Mouse (Mus musculus) limb, embryonic 10.5 days (tissue): ENCODE results near the gene Kmt2a. TPM values are rescaled to one million over a fixed set of nuclear protein-coding genes. Genes with fewer than 3 reads are reported as not detected.
A peak's percentile ranks its signal among the peaks of the same experiment; 100 is the strongest.
"Not testable (repeated sequence)": the region's sequence is repeated elsewhere in the genome, so short reads cannot be mapped to it uniquely, and the experiment has no call there.

Experiments used
- DNase-seq: peaks from one replicate; pipeline ENCODE4 v3.0.0-alpha.2; 2017; ENCODE audit warnings: low spot score
- H3K27ac ChIP-seq: fragments of 300-500 bp; sonication (generic); 2 replicates; pipeline ENCODE4 v1.5.1; 2016; ENCODE audit warnings: mild to moderate bottlenecking
- H3K27me3 ChIP-seq: fragments of 300-500 bp; sonication (generic); 2 replicates; pipeline ENCODE4 v1.6.1; 2016; ENCODE audit warnings: low read depth, mild to moderate bottlenecking; ENCODE audit not compliant: poor library complexity, severe bottlenecking
- H3K36me3 ChIP-seq: fragments of 300-500 bp; sonication (generic); 2 replicates; pipeline ENCODE4 v1.6.1; 2016; ENCODE audit warnings: mild to moderate bottlenecking, moderate library complexity
- H3K4me1 ChIP-seq: fragments of 300-500 bp; sonication (generic); 2 replicates; pipeline ENCODE4 v1.6.1; 2016
- H3K4me3 ChIP-seq: fragments of 300-500 bp; sonication (generic); 2 replicates; pipeline ENCODE4 v1.5.1; 2016; ENCODE audit warnings: mild to moderate bottlenecking, moderate library complexity
- H3K9me3 ChIP-seq: fragments of 300-500 bp; sonication (generic); replicated peaks from 2 replicates; pipeline ENCODE4 v1.6.1; 2016; ENCODE audit warnings: mild to moderate bottlenecking
- WGBS: fragments of 180-500 bp; shearing (Covaris S2); methylation state at CpG from one replicate; pipeline ENCODE4 v1.1.7; 2016; 5-methylcytosine and 5-hydroxymethylcytosine counted together
- polyA plus RNA-seq: library from polyadenylated mRNA; unstranded; fragments of >200 nt; fragmentation: Nextera tagmentation; extraction: Ambion mirVana; gene quantifications from 2 replicates; pipeline ENCODE4 v1.2.1, GENCODE M21; 2016

The Kmt2a gene
- polyA plus RNA-seq, 1 experiment from 2014 or later, result 13.7 TPM

DNA sequence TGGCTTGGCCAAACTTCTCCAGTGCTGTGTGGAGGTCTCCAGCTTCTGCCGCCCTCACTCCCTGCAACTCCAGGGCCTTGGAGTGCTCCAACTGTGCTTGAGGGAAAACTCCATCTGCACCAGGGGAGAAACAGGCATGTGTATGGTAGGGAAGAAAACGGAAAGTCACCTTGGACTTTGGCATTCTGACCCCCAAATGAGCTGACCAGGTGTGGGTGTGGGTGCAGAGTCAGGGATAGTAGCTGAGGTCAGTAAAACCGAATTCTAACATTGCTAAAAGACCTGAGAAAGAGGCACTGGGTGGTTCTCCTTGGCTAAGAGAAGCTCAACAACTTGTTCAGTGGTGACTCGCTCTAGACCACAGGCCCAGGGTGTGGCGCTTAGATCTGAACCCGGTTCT lies 79.4 kb downstream of the Kmt2a start:
- no peak overlapping the region for H3K4me3 ChIP-seq
- DNase-seq, result no peak
- peaks cover 46% of the 10 kb centered on the region for H3K27me3 ChIP-seq
- WGBS, result 79% methylated on average over 6 of the region's 6 CpGs
- no peak overlapping the region for H3K27ac ChIP-seq
- peaks cover 22% of the 10 kb centered on the region for H3K4me1 ChIP-seq
- H3K9me3 ChIP-seq, result no peaks in the 10 kb centered on the region
- H3K36me3 ChIP-seq, result peaks cover 22% of the 10 kb centered on the region

DNA sequence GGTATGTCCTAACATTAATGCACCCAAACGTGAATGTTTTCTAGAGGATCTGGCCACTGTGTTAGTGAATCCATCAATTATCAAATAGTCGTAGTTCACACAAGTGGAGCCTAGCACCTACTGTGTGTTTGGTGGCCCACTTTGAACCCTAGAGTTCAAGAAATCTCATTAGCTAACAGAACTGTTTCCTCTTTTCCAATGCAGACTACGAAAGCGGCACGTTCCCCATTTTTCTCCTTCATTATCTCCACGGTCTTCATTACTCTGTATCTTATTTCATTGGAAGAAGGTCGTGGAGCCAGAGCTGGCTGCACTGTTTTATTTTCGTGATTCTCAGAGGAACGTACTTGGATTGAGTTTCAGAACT lies 81.2 kb downstream of the Kmt2a start:
- Histone ChIP-seq H3K27me3 (peaks cover 52% of the 10 kb centered on the region), H3K27ac (no peak overlapping the region)
- WGBS, result 43% methylated on average over 9 of the region's 9 CpGs

DNA sequence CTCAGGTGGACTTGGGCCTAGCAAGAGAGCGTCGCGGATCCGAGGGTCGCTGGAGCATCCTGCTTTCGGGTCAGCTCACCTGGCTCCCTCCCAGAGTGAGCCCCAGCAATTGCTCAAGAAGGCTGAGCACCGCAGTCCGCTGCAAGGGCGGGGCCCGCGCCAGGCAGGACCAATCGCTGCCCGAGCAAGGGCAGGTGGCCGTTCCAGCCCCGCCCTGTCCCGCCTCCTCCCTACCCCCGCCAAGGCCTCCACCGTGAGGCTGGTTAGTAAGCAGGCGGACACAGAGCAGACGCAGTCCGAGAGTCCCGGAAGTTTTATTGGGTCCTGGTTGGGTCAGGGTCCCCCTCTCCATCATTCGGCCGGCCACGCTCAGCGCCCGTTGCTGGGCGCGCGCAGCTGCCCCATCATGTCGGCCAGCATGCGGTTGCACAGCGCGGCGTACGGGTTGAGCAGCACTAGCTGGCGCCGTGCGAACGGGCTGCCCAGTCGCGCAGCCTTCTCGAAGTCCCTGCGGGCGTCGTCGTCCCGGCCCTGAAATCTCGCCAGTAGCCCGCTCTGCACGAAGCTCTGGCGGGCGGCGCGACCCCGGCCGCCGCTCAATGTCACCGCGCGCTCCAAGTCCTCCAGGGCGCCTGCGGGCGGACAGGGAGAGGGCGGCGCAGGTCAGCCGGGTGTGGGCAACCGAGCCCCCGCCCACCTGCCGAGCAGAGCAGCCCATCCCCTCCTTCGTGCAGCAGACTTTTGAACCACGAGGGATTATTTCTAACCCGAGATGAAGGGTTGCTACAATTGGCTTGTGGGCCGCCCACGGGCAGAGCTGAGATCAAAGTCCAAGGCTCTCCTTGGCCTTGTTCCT lies 81.8 kb downstream of the Kmt2a start, which contains the start of gene Tmem25:
Tmem25 (minus strand) TSS at position 206 of the 856 bp plus-strand sequence.
- Histone ChIP-seq H3K27ac (peak within 1 kb of the TSS; percentile 83), H3K4me3 (peak within 1 kb of the TSS; percentile 76), H3K27me3 (peaks cover 52% of the 10 kb centered on the region), H3K36me3 (no peaks in the 10 kb centered on the region), H3K9me3 (no peaks in the 10 kb centered on the region), H3K4me1 (peaks cover 22% of the 10 kb centered on the region)
- peak; percentile 88 for DNase-seq
- under 1% methylated on average over 69 of the region's 75 CpGs for WGBS

More for the DNA sequence above, 81.2 kb downstream of the Kmt2a start:
- peak overlapping the region; percentile 76 for H3K4me3 ChIP-seq
- H3K36me3 ChIP-seq, result peaks cover 5% of the 10 kb centered on the region
- no peak for DNase-seq
- peaks cover 22% of the 10 kb centered on the region for H3K4me1 ChIP-seq
- no peaks in the 10 kb centered on the region for H3K9me3 ChIP-seq

DNA sequence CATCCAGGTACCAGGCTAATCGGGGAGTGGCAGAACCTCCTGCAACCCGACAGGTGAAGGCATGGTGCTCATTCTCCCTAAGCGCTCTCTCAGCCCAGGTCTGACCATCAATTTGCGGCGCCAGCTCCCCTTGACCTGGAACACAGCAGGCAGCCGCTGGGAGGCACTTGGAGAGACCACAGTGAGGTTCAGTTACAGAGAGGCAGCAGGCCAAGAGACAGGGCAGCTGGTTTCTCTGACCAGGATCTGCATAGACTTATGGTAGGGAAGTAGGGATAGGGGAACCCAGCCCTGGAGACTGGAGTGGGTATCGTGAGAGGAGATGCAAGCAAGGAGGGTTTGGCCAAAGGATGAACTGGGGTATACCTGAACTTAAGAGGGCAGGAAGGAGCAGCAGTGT lies 82.8 kb downstream of the Kmt2a start:
- no peaks in the 10 kb centered on the region; the same call in 1 of the 2 replicates for H3K36me3 ChIP-seq
- DNase-seq, result no peak
- H3K4me3 ChIP-seq, result peak overlapping the region; percentile 76
- whole genome bisulfite sequencing, result 50% methylated on average over 7 of the region's 7 CpGs
- H3K4me1 ChIP-seq, result peaks cover 22% of the 10 kb centered on the region
- H3K9me3 ChIP-seq, result no peaks in the 10 kb centered on the region
- H3K27ac ChIP-seq, result no peak overlapping the region
- peaks cover 52% of the 10 kb centered on the region for H3K27me3 ChIP-seq

DNA sequence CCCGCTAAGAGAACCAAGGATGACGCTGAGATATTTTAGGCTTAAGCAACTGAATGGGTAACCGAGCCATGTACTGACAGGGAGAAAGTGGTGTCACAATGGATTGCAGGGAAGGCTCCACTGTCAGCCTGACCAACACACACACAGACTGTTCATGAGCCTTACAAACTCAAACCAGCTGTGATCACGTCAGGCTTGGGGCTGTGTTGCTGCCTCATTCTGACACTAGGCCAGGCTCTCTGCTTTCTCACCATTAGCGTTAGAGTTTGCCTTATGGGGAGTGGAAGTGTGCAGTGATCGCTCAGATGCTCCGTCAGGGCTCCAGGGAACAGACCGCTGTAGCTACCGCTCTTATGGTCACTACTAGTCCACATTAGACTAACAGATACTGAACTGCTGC lies 88.3 kb downstream of the Kmt2a start:
- H3K27ac ChIP-seq, result no peak overlapping the region
- peaks cover 48% of the 10 kb centered on the region for H3K36me3 ChIP-seq
- H3K4me1 ChIP-seq, result no peaks in the 10 kb centered on the region; the same call in 1 of the 2 replicates

DNA sequence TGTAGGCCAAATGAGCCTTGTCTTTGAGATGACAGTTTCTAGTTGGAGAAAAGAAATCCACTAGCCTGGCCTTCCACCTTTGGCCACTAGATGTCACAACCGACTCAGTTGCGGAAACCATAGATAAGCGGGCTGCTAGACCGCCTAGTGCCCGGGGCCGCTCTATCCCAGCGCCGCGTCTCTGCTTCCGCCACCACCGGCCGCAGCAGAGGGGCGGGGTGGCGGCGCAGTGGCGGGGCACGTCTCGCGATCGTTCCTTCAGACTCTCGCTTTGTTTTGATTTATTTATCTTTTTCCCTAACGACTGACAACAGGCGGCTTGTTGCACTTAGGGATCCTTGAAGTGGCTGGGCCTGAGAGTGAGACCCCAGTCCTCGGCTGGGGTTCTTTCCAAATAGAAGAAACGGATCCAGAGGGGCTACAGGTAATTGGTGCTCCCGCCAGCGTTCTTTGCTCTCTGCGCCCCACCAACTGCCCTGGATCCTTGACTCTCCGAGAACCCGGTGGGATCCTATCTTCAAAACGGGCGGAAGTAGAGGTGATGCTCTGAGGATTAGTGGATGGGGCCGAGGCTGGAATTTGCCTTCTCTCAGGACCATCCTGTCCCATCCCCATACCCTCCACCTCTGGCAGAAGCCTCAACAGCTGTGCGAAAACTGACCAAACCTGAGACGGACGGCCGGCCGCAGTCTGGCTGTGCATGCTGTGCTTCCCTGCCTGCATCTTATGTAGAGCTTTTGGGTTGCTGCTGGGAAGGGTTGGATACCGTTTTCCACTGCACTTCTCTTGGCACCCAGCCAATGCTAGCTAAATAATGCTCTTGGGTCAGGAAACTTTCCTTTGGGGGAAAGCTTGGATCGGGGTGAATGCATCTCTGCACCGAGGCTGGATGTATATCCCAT lies 108.1 kb downstream of the Kmt2a start:
- DNase-seq, result peak; percentile 94
- WGBS, result under 1% methylated on average over 41 of the region's 41 CpGs
- Histone ChIP-seq H3K27ac (peak overlapping the region; percentile 92), H3K9me3 (no peaks in the 10 kb centered on the region), H3K27me3 (no peaks in the 10 kb centered on the region), H3K4me3 (peak overlapping the region; percentile 85), H3K4me1 (peaks cover 5% of the 10 kb centered on the region), H3K36me3 (peaks cover 22% of the 10 kb centered on the region)

More for the DNA sequence above, 88.3 kb downstream of the Kmt2a start:
- WGBS, result 64% methylated on average over 9 of the region's 9 CpGs
- no peak for DNase-seq
- Histone ChIP-seq H3K9me3 (no peaks in the 10 kb centered on the region), H3K27me3 (peaks cover 14% of the 10 kb centered on the region), H3K4me3 (no peak overlapping the region)

DNA sequence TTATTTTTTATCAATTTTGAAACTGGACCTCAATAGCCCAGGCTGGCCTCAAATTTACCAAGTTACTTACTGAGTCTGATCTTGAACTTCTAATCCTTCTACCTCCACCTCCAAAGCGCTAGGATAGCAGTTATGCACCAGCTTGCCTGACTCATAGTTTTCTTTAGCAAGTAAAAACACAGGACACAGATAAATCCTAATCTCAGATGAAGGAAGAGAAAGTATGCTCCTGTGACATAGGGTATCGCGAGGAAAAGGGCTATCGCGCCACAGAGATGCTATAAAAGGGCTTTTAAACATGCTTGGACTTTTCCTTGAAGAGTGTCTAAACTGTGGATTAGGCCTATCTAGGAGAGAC lies 108.7 kb downstream of the Kmt2a start:
- H3K4me1 ChIP-seq, result peaks cover 5% of the 10 kb centered on the region
- H3K4me3 ChIP-seq, result peak overlapping the region; percentile 85
- peaks cover 22% of the 10 kb centered on the region for H3K36me3 ChIP-seq
- no peaks in the 10 kb centered on the region for H3K27me3 ChIP-seq
- 22% methylated on average over 5 of the region's 5 CpGs for WGBS
- DNase-seq, result no peak
- no peaks in the 10 kb centered on the region for H3K9me3 ChIP-seq
- H3K27ac ChIP-seq, result peak overlapping the region; percentile 92; the same call in 1 of the 2 replicates

DNA sequence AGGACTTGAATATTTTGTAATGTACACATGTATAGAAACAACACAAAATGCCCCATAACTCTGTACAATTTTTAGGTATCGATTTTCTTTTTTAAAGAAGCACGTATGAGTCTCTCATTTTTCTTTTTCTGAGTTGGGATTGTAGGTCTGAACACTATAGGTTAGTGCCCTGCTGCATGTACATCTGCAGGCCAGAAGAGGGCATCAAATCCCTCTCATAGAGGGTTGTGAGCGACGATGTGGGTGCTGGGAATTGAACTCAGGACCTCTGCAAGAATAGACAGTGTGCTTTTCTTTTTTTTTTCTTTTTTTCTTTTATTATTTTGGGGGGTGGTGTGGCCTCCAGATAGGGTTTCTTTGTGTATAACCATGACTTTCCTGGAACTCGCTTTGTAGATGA lies 109.7 kb downstream of the Kmt2a start:
- no peak overlapping the region for H3K4me3 ChIP-seq
- 91% methylated on average over 5 of the region's 5 CpGs for WGBS
- no peak for DNase-seq
- peaks cover 10% of the 10 kb centered on the region for H3K4me1 ChIP-seq
- H3K36me3 ChIP-seq, result peaks cover 18% of the 10 kb centered on the region
- no peak overlapping the region for H3K27ac ChIP-seq
- H3K9me3 ChIP-seq, result no peaks in the 10 kb centered on the region
- no peaks in the 10 kb centered on the region for H3K27me3 ChIP-seq

DNA sequence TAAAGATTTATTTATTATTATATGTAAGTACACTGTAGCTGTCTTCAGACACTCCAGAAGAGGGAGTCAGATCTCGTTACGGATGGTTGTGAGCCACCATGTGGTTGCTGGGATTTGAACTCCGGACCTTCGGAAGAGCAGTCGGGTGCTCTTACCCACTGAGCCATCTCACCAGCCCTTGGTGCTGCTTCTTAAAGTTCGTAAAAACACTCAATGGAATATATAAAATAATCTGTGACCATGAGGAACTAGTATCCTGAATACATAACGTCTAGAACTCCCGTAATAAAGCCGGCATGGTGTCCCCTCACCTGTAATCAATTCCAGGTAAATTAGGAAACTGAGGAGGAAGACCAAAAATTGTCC lies 113.1 kb downstream of the Kmt2a start:
- H3K36me3 ChIP-seq, DNase-seq, H3K9me3 ChIP-seq, H3K27me3 ChIP-seq: not testable (repeated sequence)
- WGBS, result 47% methylated on average over 7 of the region's 9 CpGs
- H3K27ac ChIP-seq, result 0 out of 2 replicates have a peak overlapping the region, but pooled peaks have one; percentile 19
- H3K4me1 ChIP-seq, result peaks cover 11% of the 10 kb centered on the region
- peak overlapping the region; percentile 83 for H3K4me3 ChIP-seq

DNA sequence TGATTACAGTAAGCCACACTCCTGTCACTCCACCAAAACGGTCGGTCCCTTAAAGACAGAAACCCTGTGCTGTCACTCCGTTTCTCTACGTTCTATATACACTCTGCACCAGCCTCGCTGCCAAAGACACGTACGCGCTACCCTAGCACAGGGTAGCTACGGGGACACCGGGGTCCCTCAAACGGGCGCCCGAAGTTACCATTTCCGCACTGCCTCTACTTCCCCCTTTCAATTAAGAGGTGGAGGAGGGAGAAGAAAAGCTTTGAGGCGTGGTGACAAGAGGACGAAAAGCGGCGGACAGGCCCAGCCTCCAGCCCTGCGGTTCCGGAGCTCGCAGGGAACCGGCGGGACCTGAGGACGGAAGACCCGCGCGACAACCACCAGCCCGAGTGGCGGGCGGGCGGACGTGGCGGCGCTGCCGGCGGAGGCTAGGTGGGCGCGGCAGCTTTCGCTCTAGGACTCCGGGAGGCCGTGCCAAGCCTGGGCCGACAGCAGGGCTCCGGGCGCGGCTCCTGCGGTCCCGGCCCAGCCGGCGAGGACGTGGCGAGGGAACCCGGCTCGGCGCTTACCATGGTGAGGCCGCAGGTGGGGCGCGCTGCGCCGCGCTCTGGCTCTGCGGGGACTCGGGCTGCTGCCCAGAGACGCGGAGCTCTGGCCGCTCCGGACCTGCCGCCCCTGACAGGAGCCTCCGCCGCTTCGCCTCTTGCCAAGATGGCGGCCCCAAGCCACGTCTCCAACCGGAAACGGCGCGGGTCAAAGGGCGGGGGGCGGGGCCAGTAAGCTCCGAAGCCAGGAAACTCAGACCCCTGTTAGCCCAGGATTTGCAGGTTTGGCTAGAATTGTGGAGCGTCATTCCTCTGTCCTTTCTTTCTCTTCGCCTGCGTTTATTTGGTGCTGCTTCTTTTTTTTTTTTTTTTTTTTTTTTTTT lies 113.7 kb downstream of the Kmt2a start, which contains the start of the genes Arcn1 and Ift46:
Arcn1 (minus strand) TSS at position 745 of the 928 bp plus-strand sequence.
Ift46 (plus strand) TSS at position 808 of the 928 bp plus-strand sequence.
- H3K4me3 ChIP-seq, result peak within 1 kb of the TSS; percentile 83
- under 1% methylated on average over 67 of the region's 82 CpGs for WGBS
- peak; percentile 95 for DNase-seq
- H3K9me3 ChIP-seq, result no peaks in the 10 kb centered on the region
- H3K27me3 ChIP-seq, result no peaks in the 10 kb centered on the region
- peaks cover 2% of the 10 kb centered on the region; the same call in 1 of the 2 replicates for H3K36me3 ChIP-seq
- peak within 1 kb of the TSS; percentile 93 for H3K27ac ChIP-seq
- peaks cover 11% of the 10 kb centered on the region for H3K4me1 ChIP-seq

DNA sequence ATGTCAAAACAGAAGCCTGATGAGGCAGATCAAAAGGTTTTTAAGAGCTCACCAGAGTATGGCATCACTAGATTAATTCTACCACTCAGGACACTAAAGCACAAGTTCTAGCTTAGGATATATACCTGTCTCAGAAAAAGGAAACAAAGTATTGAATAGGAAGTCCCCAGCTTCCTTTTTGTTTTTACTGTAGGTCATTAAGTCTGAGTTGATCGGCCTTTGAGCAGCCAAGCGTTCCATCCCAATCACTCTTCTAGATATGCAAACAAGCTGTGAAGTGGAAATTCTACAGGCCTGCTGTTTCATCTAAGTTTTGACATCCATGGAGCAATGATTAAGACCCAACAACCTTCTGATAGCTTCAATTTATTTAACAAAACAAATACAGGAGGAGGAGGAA lies 120.2 kb downstream of the Kmt2a start:
- H3K4me3 ChIP-seq, result no peak overlapping the region
- peaks cover 2% of the 10 kb centered on the region; the same call in 1 of the 2 replicates for H3K4me1 ChIP-seq
- DNase-seq, result no peak
- no peaks in the 10 kb centered on the region for H3K9me3 ChIP-seq
- H3K27ac ChIP-seq, result no peak overlapping the region
- peaks cover 61% of the 10 kb centered on the region for H3K36me3 ChIP-seq
- WGBS, result 93% methylated on average over 2 of the region's 2 CpGs
- H3K27me3 ChIP-seq, result no peaks in the 10 kb centered on the region
